Mouse (Mus musculus) neural tube, embryonic 13.5 days (tissue): ENCODE data around the gene Syt2. TPM values are rescaled to one million over a fixed set of nuclear protein-coding genes. Genes with fewer than 3 reads are reported as not detected.
A peak's percentile ranks its signal among the peaks of the same experiment; 100 is the strongest.

Experiments
- ATAC-seq: fragments of 200-750 bp; cut with Nextera tagmentation; 2 replicates; pipeline ENCODE4 v1.8.0; 2017; ENCODE audit warnings: low read depth, mild to moderate bottlenecking, moderate TSS enrichment, moderate library complexity
- H3K27ac ChIP-seq: fragments of 300-500 bp; sonication (generic); replicated peaks from 2 replicates; pipeline ENCODE4 v1.5.1; 2015; ENCODE audit warnings: moderate library complexity, mild to moderate bottlenecking, inconsistent platforms
- H3K27me3 ChIP-seq: fragments of 300-500 bp; sonication (generic); 2 replicates; pipeline ENCODE4 v1.6.1; 2015; ENCODE audit warnings: mild to moderate bottlenecking, inconsistent platforms
- H3K36me3 ChIP-seq: fragments of 300-500 bp; sonication (generic); 2 replicates; pipeline ENCODE4 v1.6.1; 2015; ENCODE audit warnings: mild to moderate bottlenecking, inconsistent platforms
- H3K4me1 ChIP-seq: fragments of 300-500 bp; sonication (generic); replicated peaks from 2 replicates; pipeline ENCODE4 v1.6.1; 2015; ENCODE audit warnings: inconsistent platforms
- H3K4me2 ChIP-seq: fragments of 300-500 bp; sonication (generic); 2 replicates; pipeline ENCODE4 v1.6.1; 2015; ENCODE audit warnings: inconsistent platforms, mild to moderate bottlenecking, moderate library complexity
- H3K4me3 ChIP-seq: fragments of 300-500 bp; sonication (generic); 2 replicates; pipeline ENCODE4 v1.5.1; 2015; ENCODE audit warnings: mild to moderate bottlenecking, inconsistent platforms
- H3K9ac ChIP-seq: fragments of 300-500 bp; sonication (generic); 2 replicates; pipeline ENCODE4 v1.6.1; 2015; ENCODE audit warnings: moderate library complexity, mild to moderate bottlenecking, inconsistent platforms
- H3K9me3 ChIP-seq: fragments of 300-500 bp; sonication (generic); 2 replicates; pipeline ENCODE4 v1.6.1; 2016; ENCODE audit warnings: inconsistent platforms
- WGBS: fragments of 180-500 bp; shearing (Covaris S2); methylation state at CpG from one replicate; pipeline ENCODE4 v1.1.7; 2015; 5-methylcytosine and 5-hydroxymethylcytosine counted together
- polyA plus RNA-seq: library from polyadenylated mRNA; unstranded; fragments of >200 nt; fragmentation: Nextera tagmentation; extraction: Ambion mirVana; gene quantifications from 2 replicates; pipeline ENCODE4 v1.2.1, GENCODE M21; 2015

The Syt2 gene
- polyA plus RNA-seq, 1 experiment from 2014 or later: 13.9 TPM

GRCm38 (mm10) chr1:134636245-134636644 is 10.2 kb upstream of the Syt2 start:
- H3K4me2 ChIP-seq: no peak overlapping the region
- peaks cover 44% of the 10 kb centered on the region for H3K36me3 ChIP-seq
- H3K27me3 ChIP-seq: no peaks in the 10 kb centered on the region
- ATAC-seq: 0 out of 2 replicates have a peak, but pooled peaks have one; percentile 20
- no peak overlapping the region for H3K4me3 ChIP-seq
- no peak overlapping the region for H3K27ac ChIP-seq
- no peak overlapping the region for H3K9ac ChIP-seq
- no peaks in the 10 kb centered on the region for H3K9me3 ChIP-seq
- 0 out of 2 replicates have a peak, but pooled peaks cover 9% of the 10 kb centered on the region for H3K4me1 ChIP-seq
- WGBS: 70% methylated on average over 3 of the region's 3 CpGs

GRCm38 (mm10) chr1:134636684-134637083 is 9.8 kb upstream of the Syt2 start:
- Histone ChIP-seq H3K9ac (no peak overlapping the region), H3K27ac (no peak overlapping the region), H3K4me2 (no peak overlapping the region), H3K4me1 (peaks cover 9% of the 10 kb centered on the region; the same call in 1 of the 2 replicates), H3K9me3 (no peaks in the 10 kb centered on the region), H3K4me3 (no peak overlapping the region), H3K27me3 (no peaks in the 10 kb centered on the region), H3K36me3 (peaks cover 39% of the 10 kb centered on the region)
- WGBS: 7% methylated on average over 3 of the region's 3 CpGs
- ATAC-seq: 0 out of 2 replicates have a peak, but pooled peaks have one; percentile 24

- Histone ChIP-seq H3K4me3 (no peak overlapping the region), H3K36me3 (peaks cover 26% of the 10 kb centered on the region), H3K4me1 (peaks cover 9% of the 10 kb centered on the region; the same call in 1 of the 2 replicates), H3K9ac (no peak overlapping the region), H3K4me2 (no peak overlapping the region), H3K9me3 (no peaks in the 10 kb centered on the region), H3K27me3 (0 out of 2 replicates have a peak, but pooled peaks cover 3% of the 10 kb centered on the region), H3K27ac (no peak overlapping the region)
- 50% methylated on average over 3 of the region's 3 CpGs for WGBS
- ATAC-seq: no peak
These were observed 8.4 kb upstream of the Syt2 start for GRCm38 (mm10) chr1:134638041-134638440.

GRCm38 (mm10) chr1:134638522-134638921 is 8.0 kb upstream of the Syt2 start:
- no peak; the same call in 1 of the 2 replicates for ATAC-seq
- peaks cover 7% of the 10 kb centered on the region for H3K27me3 ChIP-seq
- peaks cover 21% of the 10 kb centered on the region for H3K36me3 ChIP-seq
- H3K4me2 ChIP-seq: no peak overlapping the region
- H3K9me3 ChIP-seq: no peaks in the 10 kb centered on the region
- peaks cover 9% of the 10 kb centered on the region; the same call in 1 of the 2 replicates for H3K4me1 ChIP-seq
- H3K9ac ChIP-seq: no peak overlapping the region
- no peak overlapping the region for H3K4me3 ChIP-seq
- H3K27ac ChIP-seq: no peak overlapping the region
- 43% methylated on average over 7 of the region's 7 CpGs for WGBS

GRCm38 (mm10) chr1:134639460-134639859 is 7.0 kb upstream of the Syt2 start:
- 76% methylated on average over 6 of the region's 6 CpGs for WGBS
- Histone ChIP-seq H3K36me3 (peaks cover 12% of the 10 kb centered on the region), H3K4me2 (no peak overlapping the region), H3K4me1 (peaks cover 9% of the 10 kb centered on the region; the same call in 1 of the 2 replicates), H3K9ac (no peak overlapping the region), H3K9me3 (no peaks in the 10 kb centered on the region), H3K27ac (no peak overlapping the region), H3K27me3 (peaks cover 15% of the 10 kb centered on the region), H3K4me3 (no peak overlapping the region)
- no peak for ATAC-seq

GRCm38 (mm10) chr1:134641507-134641906 is 5.0 kb upstream of the Syt2 start:
- Histone ChIP-seq H3K4me2 (no peak overlapping the region), H3K36me3 (no peaks in the 10 kb centered on the region), H3K4me3 (no peak overlapping the region), H3K27me3 (peaks cover 36% of the 10 kb centered on the region), H3K4me1 (peaks cover 25% of the 10 kb centered on the region), H3K27ac (no peak overlapping the region), H3K9me3 (no peaks in the 10 kb centered on the region), H3K9ac (no peak overlapping the region)
- 24% methylated on average over 3 of the region's 3 CpGs for WGBS
- no peak for ATAC-seq

GRCm38 (mm10) chr1:134643702-134644101 is 2.8 kb upstream of the Syt2 start:
- peaks cover 23% of the 10 kb centered on the region for H3K4me1 ChIP-seq
- no peak for ATAC-seq
- no peak overlapping the region for H3K4me3 ChIP-seq
- no peaks in the 10 kb centered on the region for H3K9me3 ChIP-seq
- no peak overlapping the region for H3K27ac ChIP-seq
- H3K9ac ChIP-seq: no peak overlapping the region
- 82% methylated on average over 6 of the region's 6 CpGs for WGBS
- H3K4me2 ChIP-seq: no peak overlapping the region
- H3K27me3 ChIP-seq: peaks cover 58% of the 10 kb centered on the region
- no peaks in the 10 kb centered on the region for H3K36me3 ChIP-seq

- ATAC-seq: no peak
- WGBS: 15% methylated on average over 16 of the region's 16 CpGs
- Histone ChIP-seq H3K4me3 (peak overlapping the region; percentile 49), H3K4me1 (peaks cover 23% of the 10 kb centered on the region), H3K9ac (peak overlapping the region; percentile 67), H3K27ac (no peak overlapping the region), H3K36me3 (no peaks in the 10 kb centered on the region), H3K27me3 (peaks cover 70% of the 10 kb centered on the region), H3K9me3 (no peaks in the 10 kb centered on the region), H3K4me2 (peak overlapping the region; percentile 81)
These were observed 873 bp upstream of the Syt2 start for GRCm38 (mm10) chr1:134645408-134646200.

GRCm38 (mm10) chr1:134646963-134647282 is 446 bp downstream of the Syt2 start:
- Histone ChIP-seq H3K4me1 (peaks cover 36% of the 10 kb centered on the region), H3K27me3 (peaks cover 70% of the 10 kb centered on the region), H3K27ac (no peak overlapping the region), H3K4me3 (peak overlapping the region; percentile 49), H3K9me3 (no peaks in the 10 kb centered on the region), H3K9ac (peak overlapping the region; percentile 67), H3K4me2 (peak overlapping the region; percentile 81), H3K36me3 (no peaks in the 10 kb centered on the region)
- ATAC-seq: no peak
- under 1% methylated on average over 28 of the region's 28 CpGs for WGBS

GRCm38 (mm10) chr1:134647591-134647990 is 1.1 kb downstream of the Syt2 start:
- 29% methylated on average over 7 of the region's 7 CpGs for WGBS
- H3K27me3 ChIP-seq: peaks cover 70% of the 10 kb centered on the region

GRCm38 (mm10) chr1:134650816-134651215 is 4.3 kb downstream of the Syt2 start:
- Histone ChIP-seq H3K27me3 (peaks cover 45% of the 10 kb centered on the region), H3K9me3 (no peaks in the 10 kb centered on the region), H3K36me3 (no peaks in the 10 kb centered on the region), H3K4me1 (peaks cover 47% of the 10 kb centered on the region), H3K4me2 (no peak overlapping the region), H3K4me3 (no peak overlapping the region), H3K9ac (no peak overlapping the region), H3K27ac (peak overlapping the region; percentile 84)
- 75% methylated on average over 5 of the region's 5 CpGs for WGBS
- ATAC-seq: no peak

More at GRCm38 (mm10) chr1:134647591-134647990, 1.1 kb downstream of the Syt2 start:
- peak overlapping the region; percentile 49 for H3K4me3 ChIP-seq
- 0 out of 2 replicates have a peak overlapping the region, but pooled peaks have one; percentile 67 for H3K9ac ChIP-seq
- ATAC-seq: no peak
- H3K27ac ChIP-seq: no peak overlapping the region
- no peaks in the 10 kb centered on the region for H3K36me3 ChIP-seq
- H3K4me2 ChIP-seq: peak overlapping the region; percentile 81
- peaks cover 43% of the 10 kb centered on the region for H3K4me1 ChIP-seq
- no peaks in the 10 kb centered on the region for H3K9me3 ChIP-seq

GRCm38 (mm10) chr1:134651268-134651850 is 4.9 kb downstream of the Syt2 start:
- H3K27me3 ChIP-seq: peaks cover 40% of the 10 kb centered on the region
- peaks cover 42% of the 10 kb centered on the region for H3K4me1 ChIP-seq
- peak; percentile 12; the same call in 1 of the 2 replicates for ATAC-seq
- 0 out of 2 replicates have a peak overlapping the region, but pooled peaks have one; percentile 31 for H3K9ac ChIP-seq
- 47% methylated on average over 13 of the region's 13 CpGs for WGBS
- no peaks in the 10 kb centered on the region for H3K9me3 ChIP-seq
- H3K27ac ChIP-seq: peak overlapping the region; percentile 84
- no peaks in the 10 kb centered on the region for H3K36me3 ChIP-seq
- H3K4me3 ChIP-seq: no peak overlapping the region
- H3K4me2 ChIP-seq: 0 out of 2 replicates have a peak overlapping the region, but pooled peaks have one; percentile 13
